Mouse (Mus musculus) c-Kit-negative CD71-positive TER-119-positive erythroid progenitor cells, embryonic 14.5 days (primary cell): Measurements from ENCODE around the gene Tmem26.

Source experiments
- DNase-seq: peaks from one replicate; pipeline ENCODE4 v3.0.0-alpha.2; 2013; ENCODE audit warnings: low read depth, low spot score

Gene Tmem26

DNA sequence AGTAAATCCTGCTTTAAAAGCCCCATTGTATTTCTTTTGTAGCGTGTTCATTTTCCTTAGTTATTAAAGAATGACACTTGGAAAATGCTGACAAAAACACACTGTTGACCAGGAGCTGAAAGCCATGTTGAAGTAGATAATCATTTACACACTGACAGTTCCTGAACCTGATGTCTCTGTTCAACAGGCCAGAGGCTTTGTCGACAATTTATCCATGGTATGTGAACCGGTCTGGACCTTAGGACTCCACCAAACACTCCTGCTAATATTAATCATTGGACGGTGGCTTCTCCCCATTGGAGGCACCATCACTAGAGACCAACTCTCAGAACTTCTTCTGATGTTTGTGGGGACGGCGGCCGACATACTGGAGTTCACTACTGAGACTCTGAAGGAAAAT lies 27.5 kb downstream of the Tmem26 start:
- no peak for DNase-seq

DNA sequence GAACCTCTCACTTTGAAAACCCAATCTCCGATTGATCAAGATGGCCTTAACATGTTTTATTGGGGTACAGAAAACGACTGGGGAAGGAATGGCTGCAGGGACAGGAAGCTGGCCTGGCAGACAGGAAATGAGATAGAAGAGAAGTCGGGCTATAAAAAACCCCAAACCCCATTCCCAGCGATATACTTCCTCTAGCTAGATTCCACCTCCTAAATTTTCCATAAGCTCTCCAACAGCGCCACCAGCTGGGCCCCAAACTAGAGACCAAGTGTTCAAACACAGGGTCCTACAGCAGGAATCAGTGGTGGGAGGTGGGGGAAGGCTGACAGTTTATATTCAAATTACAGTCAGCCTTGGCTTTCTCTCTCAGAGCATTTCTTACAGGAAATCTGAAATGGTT lies 35.8 kb downstream of the Tmem26 start:
- no peak for DNase-seq

DNA sequence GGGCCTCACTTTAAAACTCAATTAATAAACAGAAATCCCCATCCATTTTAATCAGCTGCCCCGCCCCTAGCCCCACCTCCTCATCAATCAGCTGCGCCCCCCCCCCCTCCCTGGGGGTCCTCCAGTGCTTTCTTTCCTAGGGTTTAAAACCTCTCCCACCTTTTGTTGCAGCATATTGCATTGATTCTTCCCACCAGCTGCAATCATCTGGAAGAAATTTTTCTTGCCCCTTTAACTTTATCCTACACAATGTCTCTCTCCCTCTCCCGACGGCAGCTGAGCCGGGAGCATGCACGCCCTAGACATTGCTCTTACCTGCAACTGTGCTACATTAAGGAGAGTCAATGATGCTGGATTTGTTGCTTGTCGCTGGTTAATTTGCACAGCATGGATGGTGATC lies 36.3 kb downstream of the Tmem26 start:
- DNase-seq: no peak

DNA sequence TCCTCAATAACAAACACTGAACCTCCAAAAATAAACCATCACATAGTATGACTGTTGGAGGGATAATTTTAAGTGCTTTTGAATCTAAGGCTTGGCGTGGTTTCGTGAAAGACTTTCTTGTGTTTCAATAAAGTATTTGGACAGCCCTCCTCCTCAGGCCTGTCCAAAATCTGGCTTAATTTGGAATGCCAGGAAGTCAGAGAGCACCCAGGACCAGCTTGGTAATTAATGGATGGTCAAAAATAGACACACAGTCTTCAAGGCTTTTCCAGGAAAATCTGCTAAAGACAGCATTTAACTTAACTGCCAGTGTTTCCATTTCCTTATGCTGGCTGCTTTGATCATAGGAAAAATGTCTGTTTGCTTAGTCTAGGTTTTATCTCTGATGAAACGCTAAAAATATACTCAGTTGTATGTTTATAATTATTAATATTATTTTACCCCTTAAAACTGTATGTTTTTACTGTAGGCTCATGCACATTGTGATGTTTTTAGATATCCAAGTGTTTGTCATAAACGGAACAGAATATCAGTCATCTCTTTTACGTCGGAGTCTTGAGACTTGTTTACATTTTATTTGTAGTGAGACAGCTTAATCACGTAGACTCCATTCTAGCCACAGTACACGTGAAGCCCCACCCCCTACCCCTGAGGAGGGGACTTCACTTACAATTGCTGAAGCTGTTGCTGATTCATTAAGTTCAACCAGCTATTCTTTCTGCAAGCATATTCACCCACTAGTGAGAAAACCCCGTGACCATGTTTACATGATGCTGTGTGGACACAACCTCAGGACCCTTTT lies 57.8 kb downstream of the Tmem26 start:
- no peak for DNase-seq

DNA sequence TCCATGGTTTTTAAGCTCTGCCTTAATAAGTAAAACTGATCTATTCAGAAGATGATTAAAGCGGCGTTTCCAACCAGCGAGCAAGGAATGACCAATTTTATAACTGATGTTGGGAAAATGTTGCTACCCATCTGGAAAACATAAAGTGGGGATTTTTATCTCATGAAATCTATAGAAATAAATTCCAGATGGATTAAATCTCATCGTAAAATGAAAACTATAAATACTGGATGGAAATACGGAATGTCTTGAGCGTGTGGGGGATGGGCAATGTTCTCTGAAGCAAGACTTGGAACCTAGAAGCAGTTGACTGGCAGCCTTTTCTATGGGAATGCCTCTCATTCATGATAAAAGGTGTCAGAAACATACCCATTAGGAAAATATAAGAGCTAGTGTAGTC lies 59.3 kb downstream of the Tmem26 start:
- DNase-seq: no peak

GRCm38 (mm10) chr10:68783856-68784255 lies 60.4 kb downstream of the Tmem26 start:
- no peak for DNase-seq

GRCm38 (mm10) chr10:68784463-68784862 lies 61.0 kb downstream of the Tmem26 start:
- DNase-seq: no peak

GRCm38 (mm10) chr10:68795466-68795865 lies 72.0 kb downstream of the Tmem26 start:
- DNase-seq: no peak

DNA sequence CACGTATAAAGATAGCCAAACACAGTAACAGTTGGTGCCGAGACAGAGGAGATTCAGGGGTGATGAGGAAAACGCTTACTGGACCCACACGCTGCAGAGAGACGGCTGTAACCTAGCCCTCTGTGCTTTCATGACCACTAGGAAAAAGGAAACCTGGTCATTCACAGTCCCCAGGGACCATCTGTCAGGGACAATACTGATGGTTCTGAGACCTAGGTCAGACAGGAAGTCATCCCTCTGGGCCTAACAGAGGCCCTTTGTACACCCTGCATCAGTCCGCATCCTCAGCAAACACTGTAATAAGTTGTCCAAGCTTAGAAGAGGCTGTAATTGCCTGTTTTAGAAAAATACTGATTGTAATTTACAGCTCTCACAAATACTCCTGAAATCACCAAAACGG lies 76.4 kb downstream of the Tmem26 start:
- no peak for DNase-seq

- no peak for DNase-seq
Observed at GRCm38 (mm10) chr10:68800339-68800738, 76.9 kb downstream of the Tmem26 start.

GRCm38 (mm10) chr10:68806328-68806727 lies 82.9 kb downstream of the Tmem26 start:
- DNase-seq: no peak

- DNase-seq: no peak
Observed at GRCm38 (mm10) chr10:68810958-68811357, 87.5 kb downstream of the Tmem26 start.

- no peak for DNase-seq
Observed at GRCm38 (mm10) chr10:68812699-68813098, 89.3 kb downstream of the Tmem26 start.

GRCm38 (mm10) chr10:68817281-68817680 lies 93.8 kb downstream of the Tmem26 start:
- no peak for DNase-seq

DNA sequence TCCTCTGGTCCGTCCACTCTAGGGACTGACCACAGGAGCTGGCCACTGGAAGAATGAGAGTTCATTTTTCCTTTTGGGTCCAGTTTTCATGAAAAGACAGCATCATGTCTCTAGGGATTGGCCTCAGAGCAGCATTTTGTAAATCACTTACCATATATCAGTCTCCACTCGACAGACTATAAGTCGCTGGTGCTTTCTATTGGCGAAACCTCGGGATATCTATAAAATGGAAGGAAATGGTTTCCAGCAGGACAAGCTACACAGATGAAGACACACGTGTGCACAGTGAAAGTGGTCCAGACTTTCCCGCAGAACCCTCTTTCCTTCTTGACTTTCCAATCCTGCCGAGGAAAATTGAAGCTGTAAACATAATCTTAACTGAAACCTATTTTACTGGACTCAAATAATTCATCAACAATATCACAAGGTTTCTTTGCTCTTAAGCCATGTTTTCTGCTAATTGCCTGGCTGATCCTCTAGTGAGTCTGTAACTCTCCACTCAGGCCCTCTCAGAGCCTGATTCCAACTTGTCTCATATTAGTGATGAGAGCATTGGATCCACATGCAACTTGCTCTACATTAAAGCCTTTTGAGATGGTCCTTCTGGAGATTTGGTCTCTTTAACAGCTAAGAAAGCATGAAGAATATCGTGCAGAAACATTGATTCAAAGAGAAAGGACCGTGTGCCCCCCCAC lies 94.8 kb downstream of the Tmem26 start:
- no peak for DNase-seq

GRCm38 (mm10) chr10:68824519-68824918 lies 101.1 kb downstream of the Tmem26 start:
- no peak for DNase-seq
